Mouse (Mus musculus) spleen, adult 18-20 months (tissue): ENCODE results near the gene Six2.

Experiments
- DNase-seq, 2 experiments: peaks; one replicate each; pipeline ENCODE4 v3.0.0; 2022; ENCODE audit warnings: mixed read lengths in 2 of 2

Six2 gene

GRCm38 (mm10) chr17:85688236-85688910 is at the start of gene Six2:
Gene Six2 (minus strand): TSS chr17:85688274.
- no peak for DNase-seq

DNA sequence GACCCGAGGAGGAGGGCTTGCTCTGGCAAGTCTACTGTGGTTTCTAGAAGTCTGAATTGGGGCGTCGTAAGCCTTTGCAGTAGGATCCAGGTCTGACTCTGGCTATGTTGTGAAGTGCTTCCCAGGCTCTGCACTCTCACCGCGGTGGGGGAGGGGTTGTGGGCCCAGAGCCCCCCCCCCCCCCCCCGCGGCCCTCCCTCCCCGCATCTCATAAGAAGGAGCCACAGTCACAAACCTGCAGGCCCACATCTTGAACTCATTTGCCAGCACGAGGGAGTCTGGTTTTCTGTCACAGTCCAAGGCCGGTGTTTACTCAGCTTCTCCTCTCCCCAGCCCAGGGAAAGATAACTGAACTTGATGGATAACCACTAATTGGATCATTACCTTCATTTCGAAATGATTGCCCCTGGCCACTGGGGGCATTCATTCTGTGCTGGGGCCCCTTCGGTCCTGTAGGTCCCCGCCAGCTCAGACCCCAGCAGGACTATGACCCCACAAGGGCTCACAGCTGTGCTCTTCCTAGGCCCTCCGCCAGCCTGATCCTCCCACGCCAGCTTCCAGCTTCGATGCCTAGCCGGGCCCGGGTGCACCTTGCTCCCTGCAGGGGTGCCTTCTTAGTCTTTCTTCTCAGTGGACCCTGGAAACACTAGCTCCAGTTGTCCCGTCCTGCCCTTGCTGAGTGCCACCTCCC is 49.2 kb upstream of the Six2 start:
- no peak for DNase-seq

DNA sequence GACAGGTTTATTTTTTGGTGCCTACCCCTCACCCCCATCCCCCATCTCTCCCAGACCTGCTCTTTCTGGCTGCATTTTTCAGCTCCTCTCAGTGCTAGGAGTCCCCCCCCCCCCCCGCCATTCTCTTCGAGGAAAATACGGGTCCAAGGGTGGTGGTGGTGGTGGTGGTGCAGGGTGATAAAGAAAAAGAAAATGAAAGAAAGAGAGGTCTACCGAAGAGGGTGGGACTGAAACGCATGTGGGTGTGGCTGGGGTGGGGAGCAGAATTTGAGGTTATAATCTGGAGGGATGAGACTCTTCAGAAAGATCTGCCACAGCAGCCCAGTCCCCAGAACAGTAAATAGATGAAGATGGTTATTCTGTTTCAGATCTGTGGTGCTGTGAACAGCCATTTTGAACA is 43.3 kb upstream of the Six2 start:
- DNase-seq, result no peak

- no peak for DNase-seq
Measured at GRCm38 (mm10) chr17:85730231-85731015, 42.3 kb upstream of the Six2 start.

GRCm38 (mm10) chr17:85728071-85728718 is 40.1 kb upstream of the Six2 start:
- no peak for DNase-seq

DNA sequence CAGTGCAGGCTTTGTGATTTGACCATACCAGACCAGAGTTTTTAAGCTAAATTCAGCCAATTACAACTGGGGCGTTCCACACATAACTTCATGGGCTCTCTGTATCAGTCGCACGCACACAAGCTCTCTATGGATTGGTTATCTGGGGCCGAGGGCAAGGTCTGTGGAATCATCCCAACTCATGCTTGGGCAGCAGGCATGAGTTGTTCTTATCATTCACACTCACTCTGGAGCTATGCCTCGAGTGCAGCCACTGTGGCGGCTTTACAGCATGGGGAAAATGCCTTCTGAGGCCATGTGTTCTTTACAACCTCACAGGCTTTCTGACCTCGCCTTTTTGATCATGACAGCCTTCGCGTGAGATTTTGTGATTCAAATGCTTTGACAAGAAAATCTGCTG is 37.9 kb upstream of the Six2 start:
- DNase-seq, result no peak

- DNase-seq, result no peak
Measured at GRCm38 (mm10) chr17:85723166-85723565, 35.1 kb upstream of the Six2 start.

- no peak for DNase-seq
Measured at GRCm38 (mm10) chr17:85717266-85717665, 29.2 kb upstream of the Six2 start.

- no peak for DNase-seq
Measured at GRCm38 (mm10) chr17:85715784-85716183, 27.7 kb upstream of the Six2 start.

- DNase-seq, result no peak
Measured at GRCm38 (mm10) chr17:85714370-85714769, 26.3 kb upstream of the Six2 start.

- no peak for DNase-seq
Measured at GRCm38 (mm10) chr17:85712874-85713273, 24.8 kb upstream of the Six2 start.

DNA sequence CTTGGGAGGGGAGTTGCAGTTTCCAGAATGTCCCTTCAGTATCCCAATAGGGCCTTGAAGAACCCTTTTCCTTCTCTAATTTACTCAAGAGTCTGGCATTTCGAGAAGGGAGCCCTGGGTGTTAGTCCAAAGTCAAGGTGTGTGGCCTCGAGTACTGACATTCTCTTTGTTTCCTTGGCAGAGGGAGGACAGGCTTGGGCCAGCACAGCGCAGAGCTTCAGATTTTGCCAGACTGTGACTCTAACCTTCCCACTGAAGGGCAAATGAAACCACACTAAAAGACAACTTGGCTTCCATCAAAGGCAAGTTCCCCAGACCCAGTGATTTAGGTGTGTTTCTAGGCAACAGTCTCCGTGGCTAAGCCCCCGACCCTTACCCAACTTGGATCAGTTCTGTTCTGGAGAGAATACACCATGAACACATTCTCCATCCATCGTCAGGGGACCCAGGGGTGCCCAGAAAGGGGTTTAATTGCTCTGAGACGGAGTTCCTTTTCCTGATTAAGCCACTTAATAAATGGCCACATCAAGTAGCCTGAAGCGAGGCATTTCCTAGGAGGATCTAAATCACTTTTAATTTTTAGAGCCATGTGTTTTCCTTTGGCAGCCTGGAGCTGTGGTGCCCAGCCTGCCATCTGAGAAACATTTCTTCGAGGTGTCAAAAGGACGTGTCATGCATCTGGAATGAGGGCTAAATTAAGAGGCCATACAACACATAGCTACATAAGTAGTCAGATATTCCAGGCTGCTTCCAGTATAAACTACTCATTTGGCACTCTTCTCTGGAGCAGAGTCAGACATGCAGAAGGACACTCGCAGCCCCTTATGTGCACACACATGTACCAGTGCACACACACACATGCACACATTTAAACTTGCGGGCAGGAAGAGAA is 16.5 kb upstream of the Six2 start:
- DNase-seq, result no peak

DNA sequence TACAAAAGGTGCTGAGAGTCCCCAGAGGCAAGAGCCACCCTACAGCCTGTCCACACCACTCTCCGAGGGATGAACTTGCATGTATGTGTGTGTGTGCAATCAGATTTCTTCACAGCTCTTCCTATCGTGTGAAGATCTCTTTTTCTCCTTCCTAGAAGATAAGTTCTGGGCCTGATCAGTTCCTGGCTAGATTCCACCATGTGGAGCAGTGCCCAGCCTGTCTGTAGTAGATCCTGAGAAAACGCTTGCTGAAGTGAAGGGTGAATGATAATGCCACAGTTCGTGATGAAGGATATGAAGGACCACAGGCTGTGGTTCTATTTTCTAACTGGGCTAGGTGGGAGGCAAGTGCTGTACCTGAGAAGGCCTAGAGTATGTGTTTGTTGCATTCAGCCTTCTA is 12.0 kb upstream of the Six2 start:
- DNase-seq, result no peak

DNA sequence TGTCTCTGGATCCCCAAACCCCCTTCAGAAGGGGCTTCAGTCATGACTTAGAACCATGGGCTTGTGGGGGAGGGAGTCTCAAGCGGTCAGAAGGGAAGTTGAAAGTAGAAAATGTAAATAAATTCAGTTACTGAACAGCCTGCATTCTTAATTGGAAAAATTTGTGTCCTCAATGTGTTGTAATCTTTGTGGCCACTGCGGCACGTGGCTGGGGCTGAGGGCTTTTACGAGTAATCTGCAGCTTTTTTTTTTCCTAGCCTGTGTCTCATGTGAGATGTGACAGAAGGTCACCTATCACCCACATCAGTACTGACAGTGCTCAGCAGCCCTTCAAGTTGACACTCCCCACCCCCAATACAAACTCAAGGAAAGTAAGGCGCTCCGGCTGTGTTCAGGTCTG is 10.6 kb upstream of the Six2 start:
- DNase-seq, result no peak

DNA sequence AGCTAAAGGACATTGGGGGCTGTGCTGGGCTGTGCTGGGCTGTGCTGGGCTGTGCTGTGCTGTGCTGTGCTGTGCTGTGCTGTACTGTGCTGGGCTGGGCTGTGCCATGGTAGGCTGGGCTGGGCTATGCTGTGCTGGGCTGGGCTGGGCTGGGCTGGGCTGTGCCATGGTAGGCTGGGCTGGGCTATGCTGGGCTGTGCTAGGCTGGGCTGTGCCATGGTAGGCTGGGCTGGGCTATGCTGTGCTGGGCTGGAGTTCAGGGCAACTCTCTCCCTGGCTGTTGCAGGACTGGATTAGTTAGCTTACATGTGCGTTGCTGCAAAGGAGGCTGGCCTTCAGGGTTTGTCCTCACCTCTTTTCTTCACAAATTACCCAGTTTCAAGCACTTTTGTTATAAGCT is 9.9 kb upstream of the Six2 start:
- DNase-seq, result no peak

- no peak for DNase-seq
Measured at GRCm38 (mm10) chr17:85694499-85694898, 6.4 kb upstream of the Six2 start.

DNA sequence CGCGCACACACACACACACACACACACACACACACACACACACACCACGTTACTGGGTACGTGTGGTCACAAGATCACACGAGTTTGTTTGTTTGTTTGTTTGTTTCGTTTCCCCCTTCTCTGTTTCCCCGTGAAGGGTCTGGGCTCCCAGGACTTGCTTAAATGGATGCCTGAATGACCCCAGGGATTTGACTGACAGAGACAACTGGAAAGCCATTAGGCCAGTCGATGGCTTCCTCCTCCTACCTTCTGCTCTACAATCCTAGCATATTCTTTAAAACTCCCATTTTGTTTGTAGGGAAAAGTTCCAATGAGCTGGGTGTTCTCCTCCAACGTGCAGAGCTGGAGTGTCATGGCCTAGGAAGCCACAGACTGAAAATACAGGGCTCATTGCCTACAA is 5.0 kb upstream of the Six2 start:
- no peak for DNase-seq

DNA sequence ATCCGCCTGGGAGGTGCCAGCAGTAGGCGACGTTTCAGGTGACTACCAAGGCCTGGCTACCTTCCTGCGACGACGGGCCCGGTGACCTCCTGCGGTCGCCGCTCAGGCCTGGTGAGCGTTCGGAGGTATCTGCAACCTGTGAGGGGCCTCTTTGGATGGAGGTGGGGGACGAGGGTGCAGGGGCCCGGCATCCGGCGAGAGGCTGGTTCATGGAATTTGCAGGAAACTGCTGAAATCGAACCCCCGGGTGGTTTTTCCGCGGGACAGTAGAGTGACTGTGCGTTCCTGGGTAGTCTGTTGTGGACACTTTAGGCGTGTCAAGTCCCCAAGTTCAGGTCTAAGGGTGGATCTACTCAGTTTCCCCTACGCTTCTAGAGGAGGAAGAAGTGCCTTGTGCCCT is 4.5 kb upstream of the Six2 start:
- no peak for DNase-seq

DNA sequence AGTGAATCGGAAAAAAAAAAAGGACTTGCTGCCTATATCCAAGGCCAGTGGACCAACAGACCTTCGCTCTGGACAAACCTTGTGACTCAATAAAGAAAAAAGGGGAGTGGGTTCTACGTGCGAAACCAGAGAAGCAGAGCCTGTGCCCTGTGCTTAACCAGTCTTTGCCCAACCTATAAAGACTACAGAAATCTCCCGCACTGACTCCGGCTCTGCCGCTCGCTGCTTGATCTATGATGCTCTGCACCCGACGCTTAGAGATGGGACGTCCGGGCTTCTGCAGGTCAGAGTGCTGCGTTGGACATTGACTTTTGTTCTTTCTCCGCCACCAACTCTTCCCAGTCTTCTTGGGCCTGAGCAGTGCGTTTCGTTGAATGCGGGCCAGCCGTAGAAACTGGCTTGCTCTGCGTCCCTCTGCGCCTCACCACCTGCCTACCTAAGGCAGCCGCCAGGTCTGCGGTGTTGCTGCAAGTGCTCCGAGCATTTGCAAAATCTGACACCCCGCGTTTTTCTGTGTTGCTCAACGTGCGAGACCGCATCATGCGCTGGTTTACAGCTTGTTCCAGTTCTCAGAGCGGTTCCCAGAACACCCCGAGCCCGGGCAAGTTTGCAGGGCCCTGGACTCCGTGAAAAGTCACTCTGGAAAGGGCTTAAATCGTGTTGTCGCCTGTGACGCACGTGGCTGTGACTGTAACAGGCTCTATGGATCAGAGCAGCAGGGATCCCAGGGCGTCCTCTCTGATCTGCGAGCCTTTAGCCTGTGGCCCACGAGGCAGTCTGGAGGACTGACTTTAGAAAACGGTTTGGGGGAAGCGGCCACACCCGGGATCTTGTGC is 3.8 kb upstream of the Six2 start:
- DNase-seq, result no peak

- DNase-seq, result no peak
Measured at GRCm38 (mm10) chr17:85690969-85691335, 2.9 kb upstream of the Six2 start.

DNA sequence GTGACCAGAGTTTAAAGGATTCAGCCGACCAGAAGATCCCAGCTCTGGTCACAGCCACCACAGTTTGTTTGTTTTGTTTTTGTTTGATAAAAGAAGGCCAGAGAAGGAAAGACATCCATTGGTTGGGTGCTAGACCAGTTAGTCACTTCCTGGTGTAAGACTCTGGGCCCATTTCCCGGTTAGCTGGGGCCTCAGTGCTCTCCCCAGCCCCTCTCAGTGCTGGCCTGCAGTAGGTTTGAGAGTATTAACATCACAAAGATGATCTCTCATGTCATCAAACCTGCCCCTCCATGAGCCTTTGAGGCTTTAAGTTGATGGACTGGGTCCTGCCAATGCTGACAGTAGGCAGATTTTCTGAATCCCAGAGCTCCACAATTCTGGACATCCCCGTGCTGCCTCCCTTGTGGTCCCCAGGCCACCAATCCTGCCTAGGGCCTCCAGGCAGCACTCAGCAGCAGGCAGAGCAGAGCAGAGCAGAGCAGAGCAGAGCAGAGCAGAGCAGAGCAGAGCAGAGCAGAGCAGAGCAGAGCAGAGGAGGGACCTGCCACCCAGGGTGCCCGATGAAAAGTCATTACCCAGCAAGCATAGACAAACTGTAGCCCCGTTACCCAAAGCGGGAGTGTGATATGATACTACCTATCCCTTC is 2.4 kb upstream of the Six2 start:
- no peak for DNase-seq
